Mouse (Mus musculus): Measurements from ENCODE around the gene Adamts9. TPM values are rescaled to one million over a fixed set of nuclear protein-coding genes. Genes with fewer than 3 reads are reported as not detected.

Gene Adamts9
- total and polyA plus RNA-seq, 2 experiments from 2014 or later, result 2.0 to 9.4 TPM

- H3K9ac ChIP-seq (replicated peaks; ENCODE audit: low read length, poor library complexity, severe bottlenecking), result no peak overlapping the region
- WGBS, result 8% methylated on average over 2 of the region's 2 CpGs
Observed at GRCm38 (mm10) chr6:92776356-92776755, 166.9 kb downstream of the Adamts9 start.

GRCm38 (mm10) chr6:92762372-92762771 lies 180.9 kb downstream of the Adamts9 start:
- no peaks in the 10 kb centered on the region for H3K36me3 ChIP-seq (ENCODE audit: insufficient read depth, low read length)
- no peak for ATAC-seq (ENCODE audit: low FRiP score)

More at GRCm38 (mm10) chr6:92776356-92776755, 166.9 kb downstream of the Adamts9 start:
- no peaks in the 10 kb centered on the region for H3K4me1 ChIP-seq (ENCODE audit: insufficient read depth, low read length)
- no peak overlapping the region for H3K27ac ChIP-seq (ENCODE audit: low read depth, low read length)
- H3K27me3 ChIP-seq (ENCODE audit: insufficient read depth, low read length), result no peaks in the 10 kb centered on the region
- ATAC-seq (ENCODE audit: low FRiP score) (no peak), DNase-seq (ENCODE audit: low spot score) (peak; percentile 82)
- H3K9me3 ChIP-seq (ENCODE audit: low read length), result no peaks in the 10 kb centered on the region
- H3K36me3 ChIP-seq (ENCODE audit: insufficient read depth, low read length), result no peaks in the 10 kb centered on the region
- peak; percentile 88 for TF ChIP-seq CTCF (IDR thresholded peaks at IDR 0.05)
- no peak overlapping the region for H3K4me3 ChIP-seq (ENCODE audit: low read depth, low read length)
- H3K4me2 ChIP-seq (ENCODE audit: low read depth, low read length, poor library complexity, severe bottlenecking), result no peak overlapping the region

DNA sequence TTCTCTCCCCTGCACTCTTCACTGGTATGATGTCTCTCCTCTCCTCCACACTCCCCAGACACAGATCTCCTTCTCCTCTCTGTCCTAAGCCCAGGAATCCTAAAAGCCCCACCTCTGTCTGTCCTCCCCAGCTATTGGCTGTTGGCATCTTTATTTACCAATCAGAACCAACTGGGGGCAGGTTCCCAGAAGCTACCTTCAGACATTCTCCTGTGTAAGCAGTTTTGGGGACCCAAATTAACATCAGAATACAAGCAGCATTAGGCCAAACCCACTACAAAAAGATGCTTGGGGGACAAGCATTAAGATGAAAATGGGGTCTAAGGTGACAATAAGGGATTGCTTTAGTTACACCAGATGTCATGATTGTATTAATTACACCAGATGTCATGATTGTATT lies 183.7 kb downstream of the Adamts9 start:
- Histone ChIP-seq H3K27ac (ENCODE audit: low read depth, low read length) (no peak overlapping the region), H3K4me3 (ENCODE audit: low read depth, low read length) (no peak overlapping the region), H3K9ac (replicated peaks; ENCODE audit: low read length, poor library complexity, severe bottlenecking) (no peak overlapping the region), H3K36me3 (ENCODE audit: insufficient read depth, low read length) (no peaks in the 10 kb centered on the region), H3K27me3 (ENCODE audit: insufficient read depth, low read length) (no peaks in the 10 kb centered on the region), H3K4me1 (ENCODE audit: insufficient read depth, low read length) (no peaks in the 10 kb centered on the region), H3K4me2 (ENCODE audit: low read depth, low read length, poor library complexity, severe bottlenecking) (no peak overlapping the region), H3K9me3 (ENCODE audit: low read length) (no peaks in the 10 kb centered on the region)
- ATAC-seq (ENCODE audit: low FRiP score) (no peak), DNase-seq (ENCODE audit: low spot score) (no peak)
- TF ChIP-seq CTCF (IDR thresholded peaks at IDR 0.05), result no peak

More at GRCm38 (mm10) chr6:92762372-92762771, 180.9 kb downstream of the Adamts9 start:
- WGBS, result 29% methylated on average over 3 of the region's 3 CpGs
- Histone ChIP-seq H3K4me1 (ENCODE audit: insufficient read depth, low read length) (no peaks in the 10 kb centered on the region), H3K27ac (ENCODE audit: low read depth, low read length) (no peak overlapping the region), H3K9me3 (ENCODE audit: low read length) (no peaks in the 10 kb centered on the region), H3K27me3 (ENCODE audit: insufficient read depth, low read length) (no peaks in the 10 kb centered on the region), H3K4me2 (ENCODE audit: low read depth, low read length, poor library complexity, severe bottlenecking) (no peak overlapping the region), H3K9ac (replicated peaks; ENCODE audit: low read length, poor library complexity, severe bottlenecking) (no peak overlapping the region), H3K4me3 (ENCODE audit: low read depth, low read length) (no peak overlapping the region)
- DNase-seq (ENCODE audit: low spot score), result no peak
- TF ChIP-seq CTCF (IDR thresholded peaks at IDR 0.05), result no peak

DNA sequence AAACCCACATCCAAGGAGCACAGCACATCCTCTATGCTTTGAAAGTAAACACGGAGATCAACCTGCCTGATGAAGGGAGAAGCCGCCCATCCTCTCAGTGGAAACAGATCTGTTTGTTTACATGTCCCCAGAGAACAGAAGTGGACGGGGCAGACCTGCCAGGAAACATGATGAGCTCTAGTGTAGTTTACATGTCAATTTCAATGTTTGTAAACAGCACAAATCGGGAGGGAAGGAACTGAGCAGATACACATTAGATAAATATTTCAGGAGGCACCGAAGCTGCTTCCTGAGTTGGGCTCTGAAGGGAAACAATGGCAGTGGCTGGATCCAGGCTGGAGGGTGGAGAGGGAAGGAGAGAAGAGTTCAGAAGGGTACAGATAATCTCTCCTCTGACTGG lies 187.5 kb downstream of the Adamts9 start:
- WGBS, result 52% methylated on average over 5 of the region's 5 CpGs
- no peak for TF ChIP-seq CTCF (IDR thresholded peaks at IDR 0.05)

DNA sequence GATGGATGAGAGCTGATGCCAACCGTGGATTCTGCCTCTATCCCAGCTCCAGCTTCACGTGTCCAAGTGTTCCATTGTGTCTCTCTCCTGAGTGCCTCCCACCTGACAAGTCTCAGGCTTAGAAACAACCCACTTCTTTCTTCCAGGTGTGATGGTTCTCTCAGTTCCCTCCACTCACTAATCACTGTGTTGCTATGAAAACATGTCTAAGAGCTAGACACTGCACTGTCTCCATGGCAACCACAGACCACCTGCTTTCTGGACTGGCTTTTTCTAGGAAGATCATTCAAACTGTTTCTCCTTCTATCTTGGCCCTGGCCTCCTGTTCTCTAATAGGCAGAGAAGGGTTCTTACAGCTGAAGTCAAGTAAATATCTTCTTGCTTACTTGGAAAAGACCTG lies 190.6 kb downstream of the Adamts9 start:
- no peak overlapping the region for H3K4me2 ChIP-seq (ENCODE audit: low read depth, low read length, poor library complexity, severe bottlenecking)
- H3K36me3 ChIP-seq (ENCODE audit: insufficient read depth, low read length), result no peaks in the 10 kb centered on the region
- DNase-seq (ENCODE audit: low spot score), result peak; percentile 81
- H3K9ac ChIP-seq (replicated peaks; ENCODE audit: low read length, poor library complexity, severe bottlenecking), result no peak overlapping the region
- H3K27me3 ChIP-seq (ENCODE audit: insufficient read depth, low read length), result no peaks in the 10 kb centered on the region
- H3K27ac ChIP-seq (ENCODE audit: low read depth, low read length), result peak overlapping the region; percentile 51; the same call in 1 of the 2 replicates
- H3K4me3 ChIP-seq (ENCODE audit: low read depth, low read length), result no peak overlapping the region
- no peaks in the 10 kb centered on the region for H3K9me3 ChIP-seq (ENCODE audit: low read length)
- H3K4me1 ChIP-seq (ENCODE audit: insufficient read depth, low read length), result no peaks in the 10 kb centered on the region
- TF ChIP-seq CTCF (IDR thresholded peaks at IDR 0.05), result no peak
- WGBS, result 58% methylated on average over 2 of the region's 2 CpGs
- peak; percentile 69 for ATAC-seq (ENCODE audit: low FRiP score)

More for the DNA sequence above, 187.5 kb downstream of the Adamts9 start:
- no peaks in the 10 kb centered on the region for H3K27me3 ChIP-seq (ENCODE audit: insufficient read depth, low read length)
- H3K9ac ChIP-seq (replicated peaks; ENCODE audit: low read length, poor library complexity, severe bottlenecking), result no peak overlapping the region
- ATAC-seq (ENCODE audit: low FRiP score) (no peak), DNase-seq (ENCODE audit: low spot score) (no peak)
- no peaks in the 10 kb centered on the region for H3K9me3 ChIP-seq (ENCODE audit: low read length)
- H3K4me1 ChIP-seq (ENCODE audit: insufficient read depth, low read length), result no peaks in the 10 kb centered on the region
- H3K4me3 ChIP-seq (ENCODE audit: low read depth, low read length), result no peak overlapping the region
- no peak overlapping the region for H3K27ac ChIP-seq (ENCODE audit: low read depth, low read length)
- H3K36me3 ChIP-seq (ENCODE audit: insufficient read depth, low read length), result no peaks in the 10 kb centered on the region
- H3K4me2 ChIP-seq (ENCODE audit: low read depth, low read length, poor library complexity, severe bottlenecking), result no peak overlapping the region

- DNase-seq (ENCODE audit: low spot score) (no peak), ATAC-seq (ENCODE audit: low FRiP score) (no peak)
- H3K9me3 ChIP-seq (ENCODE audit: low read length), result no peaks in the 10 kb centered on the region
Observed at GRCm38 (mm10) chr6:92749420-92749819, 193.9 kb downstream of the Adamts9 start.

More at GRCm38 (mm10) chr6:92749420-92749819, 193.9 kb downstream of the Adamts9 start:
- no peak overlapping the region for H3K4me2 ChIP-seq (ENCODE audit: low read depth, low read length, poor library complexity, severe bottlenecking)
- WGBS, result 76% methylated on average over 4 of the region's 4 CpGs
- no peak for TF ChIP-seq CTCF (IDR thresholded peaks at IDR 0.05)
- no peaks in the 10 kb centered on the region for H3K36me3 ChIP-seq (ENCODE audit: insufficient read depth, low read length)
- H3K27ac ChIP-seq (ENCODE audit: low read depth, low read length), result no peak overlapping the region
- H3K4me1 ChIP-seq (ENCODE audit: insufficient read depth, low read length), result no peaks in the 10 kb centered on the region
- H3K4me3 ChIP-seq (ENCODE audit: low read depth, low read length), result no peak overlapping the region
- no peaks in the 10 kb centered on the region for H3K27me3 ChIP-seq (ENCODE audit: insufficient read depth, low read length)
- H3K9ac ChIP-seq (replicated peaks; ENCODE audit: low read length, poor library complexity, severe bottlenecking), result no peak overlapping the region
